Mouse (Mus musculus): ENCODE results near the gene Ccer2.

DNA sequence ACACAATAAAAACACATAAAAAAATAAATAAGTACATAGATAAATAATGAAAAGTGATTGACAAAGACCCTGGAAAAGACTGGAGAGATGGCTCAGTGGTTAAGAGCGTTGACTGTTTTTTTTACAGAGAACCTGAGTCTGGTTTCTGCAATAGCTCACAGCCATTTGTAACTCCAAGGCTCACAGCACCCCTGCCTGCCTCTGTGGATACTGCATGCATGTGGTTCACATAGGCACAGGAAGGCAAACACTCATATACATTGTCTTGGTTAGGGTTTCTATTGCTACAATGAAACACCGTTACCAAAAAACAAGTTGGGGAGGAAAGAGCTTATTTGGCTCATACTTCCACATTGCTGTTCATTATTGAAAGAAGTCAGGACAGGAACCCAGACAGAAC is 40.4 kb upstream of the Ccer2 start:
- TF ChIP-seq CTCF (IDR thresholded peaks at IDR 0.05): peak; percentile 41
- no peak for TF ChIP-seq EP300 (IDR thresholded peaks at IDR 0.05)
